Mouse (Mus musculus) heart, postnatal 0 days (tissue): ENCODE data around the gene Prm2.

ENCODE experiments used
- CTCF ChIP-seq: IDR thresholded peaks from 2 replicates; pipeline ENCODE4 v1.5.1; 2016; ENCODE audit warnings: antibody characterized with exemption, control low read depth, low read depth
- EP300 ChIP-seq: IDR thresholded peaks from 2 replicates; pipeline ENCODE4 v1.6.1; 2016; ENCODE audit warnings: antibody characterized with exemption, low read depth

DNA sequence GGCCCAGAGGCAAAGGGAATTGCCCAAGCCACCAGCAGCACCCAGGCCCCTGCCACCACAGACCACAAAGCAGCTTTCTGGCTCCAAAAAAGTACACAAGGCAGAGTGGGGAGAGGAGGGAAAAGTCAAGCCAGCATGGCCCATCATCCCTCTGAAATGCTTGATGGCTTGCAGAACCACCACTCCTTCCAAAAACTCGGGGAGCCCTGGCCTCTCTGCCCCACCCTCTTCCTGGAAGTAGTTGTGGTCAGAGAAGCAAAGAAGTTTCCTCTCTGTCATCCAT is 12.8 kb downstream of the Prm2 start:
- TF ChIP-seq CTCF (no peak), EP300 (no peak)
